Mouse (Mus musculus) CD8-positive naive resting alpha-beta T cell, adult 2 months (primary cell): ENCODE data around the gene Gm9837.

Experiments used
- DNase-seq, 2 experiments: peaks; one replicate each; pipeline ENCODE4 v3.0.0; 2022; ENCODE audit warnings: low read depth in 2 of 2, low spot score in 2 of 2

Gm9837 gene

GRCm38 (mm10) chr11:53486822-53487594 lies 16.7 kb upstream of the Gm9837 start:
- DNase-seq, result no peak

GRCm38 (mm10) chr11:53486351-53486750 lies 16.1 kb upstream of the Gm9837 start:
- no peak for DNase-seq

- no peak for DNase-seq
Observed at GRCm38 (mm10) chr11:53485719-53486118, 15.4 kb upstream of the Gm9837 start.

- no peak for DNase-seq
Observed at GRCm38 (mm10) chr11:53483159-53483891, 13.0 kb upstream of the Gm9837 start.

- DNase-seq, result no peak
Observed at GRCm38 (mm10) chr11:53481088-53481730, 10.9 kb upstream of the Gm9837 start.

- DNase-seq, result no peak
Observed at GRCm38 (mm10) chr11:53479783-53480301, 9.6 kb upstream of the Gm9837 start, which contains the start of the genes Gm9945 and Sowaha. Gene Gm9945 (plus strand): TSS chr11:53480166. Gene Sowaha (minus strand): TSS chr11:53480274.

GRCm38 (mm10) chr11:53479171-53479782 lies 9.0 kb upstream of the Gm9837 start:
- no peak for DNase-seq

GRCm38 (mm10) chr11:53478383-53479170 lies 8.3 kb upstream of the Gm9837 start:
- no peak for DNase-seq

- no peak for DNase-seq
Observed at GRCm38 (mm10) chr11:53477833-53478232, 7.6 kb upstream of the Gm9837 start.

GRCm38 (mm10) chr11:53475620-53476019 lies 5.3 kb upstream of the Gm9837 start:
- DNase-seq, result no peak

GRCm38 (mm10) chr11:53472709-53473108 lies 2.4 kb upstream of the Gm9837 start:
- DNase-seq, result no peak

GRCm38 (mm10) chr11:53469294-53469967 lies 848 bp downstream of the Gm9837 start:
- DNase-seq, result no peak

- no peak for DNase-seq
Observed at GRCm38 (mm10) chr11:53466231-53466971, 3.9 kb downstream of the Gm9837 start.

- DNase-seq, result no peak
Observed at GRCm38 (mm10) chr11:53463551-53464424, 6.5 kb downstream of the Gm9837 start.

- DNase-seq, result no peak
Observed at GRCm38 (mm10) chr11:53461727-53462126, 8.6 kb downstream of the Gm9837 start.

GRCm38 (mm10) chr11:53460192-53460591 lies 10.1 kb downstream of the Gm9837 start:
- DNase-seq, result no peak

GRCm38 (mm10) chr11:53458996-53459395 lies 11.3 kb downstream of the Gm9837 start:
- DNase-seq, result no peak

- DNase-seq, result no peak
Observed at GRCm38 (mm10) chr11:53457372-53457954, 12.8 kb downstream of the Gm9837 start.
